Mouse (Mus musculus): ENCODE results near the gene Lsm14a. TPM values are rescaled to one million over a fixed set of nuclear protein-coding genes. Genes with fewer than 3 reads are reported as not detected.

The Lsm14a gene
- polyA plus RNA-seq (2012; rRNA removed), result 53.7 and 58.3 TPM in 2 replicates

DNA sequence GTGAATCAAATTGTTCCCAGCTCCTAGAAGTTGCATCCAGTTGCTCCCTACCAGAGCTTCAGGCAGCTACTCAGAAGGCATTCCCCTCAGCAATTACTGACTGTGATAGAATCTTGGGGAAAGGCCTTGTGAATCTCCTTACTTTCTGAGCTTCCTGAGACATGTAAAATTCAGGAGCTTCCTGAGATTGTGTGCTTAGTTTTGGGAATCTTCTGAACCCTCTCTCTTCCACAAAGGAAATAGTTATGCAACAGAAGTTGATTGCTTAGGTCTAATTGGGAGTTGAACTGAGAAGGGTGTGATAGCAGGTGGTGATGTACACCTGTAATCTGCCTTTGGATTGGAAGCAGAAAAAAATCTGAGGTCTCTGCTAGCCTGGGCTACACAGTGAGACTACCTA, at the start of gene Lsm14a:
TSS of gene Lsm14a (minus strand) at position 101 of the 400 bp plus-strand sequence.

DNA sequence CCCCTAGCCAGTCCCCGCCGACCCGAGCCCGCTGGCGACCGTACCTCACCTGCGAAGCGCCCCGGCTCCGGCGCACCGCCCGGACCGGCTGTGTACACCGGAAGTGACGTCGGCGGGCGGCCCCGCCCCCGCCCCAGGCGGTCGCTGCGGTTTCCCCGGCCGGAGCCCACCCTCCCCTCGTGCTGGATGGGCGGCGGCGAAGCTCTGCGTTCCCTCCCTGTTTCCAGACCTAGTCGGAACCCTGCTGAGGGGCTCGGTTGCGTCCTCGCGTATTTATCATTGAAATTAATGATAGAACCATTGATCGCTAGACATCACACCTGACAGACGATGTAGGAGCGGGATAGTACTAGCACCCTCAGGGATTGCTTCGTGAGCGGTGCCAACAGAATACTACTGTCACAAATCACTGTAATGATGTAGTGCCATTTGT, 79.7 kb downstream of the Lsm14a start, which contains the start of gene 4931406P16Rik:
TSS of gene 4931406P16Rik (minus strand) at position 109 of the 433 bp plus-strand sequence.

Other genes with a start within 250 kb of the Lsm14a start
- gene Uba2, start 223.7 kb downstream of the Lsm14a start, polyA plus RNA-seq (2012; rRNA removed), result 123 and 126 TPM in 2 replicates
- 47.3 and 47.6 TPM in 2 replicates for gene Pdcd2l, start 196.7 kb downstream of the Lsm14a start, polyA plus RNA-seq (2012; rRNA removed)
- gene Gpi1, start 163.0 kb downstream of the Lsm14a start, polyA plus RNA-seq (2012; rRNA removed), result 335 and 354 TPM in 2 replicates
- not detected in 2 replicates for gene Gm6096, start 142.3 kb downstream of the Lsm14a start, polyA plus RNA-seq (2012; rRNA removed)
- 38.1 and 38.8 TPM in 2 replicates for gene 4931406P16Rik, start 79.8 kb downstream of the Lsm14a start, polyA plus RNA-seq (2012; rRNA removed)

All from central nervous system, embryonic 18 days (tissue).